Mouse (Mus musculus): ENCODE data around the gene Dtx1. TPM values are rescaled to one million over a fixed set of nuclear protein-coding genes. Genes with fewer than 3 reads are reported as not detected.

Dtx1 gene
- polyA plus RNA-seq, 1 experiment from 2014 or later: 3.8 TPM

- H3K36me3 ChIP-seq: no peaks in the 10 kb centered on the region
- H3K27me3 ChIP-seq: peaks cover 41% of the 10 kb centered on the region
- H3K4me1 ChIP-seq: peaks cover 15% of the 10 kb centered on the region
- peak within 1 kb of the TSS; percentile 24 for H3K4me3 ChIP-seq
- peak; percentile 61 for ATAC-seq (ENCODE audit: borderline replicate concordance, extremely low read depth, low FRiP score, low TSS enrichment)
- H3K27ac ChIP-seq: no peak within 1 kb of the TSS
- under 1% methylated on average over 41 of the region's 53 CpGs for WGBS
- H3K9me3 ChIP-seq: no peaks in the 10 kb centered on the region
- peak within 1 kb of the TSS; percentile 57 for H3K4me2 ChIP-seq
- 0 out of 2 replicates have a peak within 1 kb of the TSS, but pooled peaks have one; percentile 16 for H3K9ac ChIP-seq
Measured at GRCm38 (mm10) chr5:120648569-120649373, 63.0 kb downstream of the Dtx1 start, which contains the start of gene Rasal1. TSS of gene Rasal1 (plus strand) at chr5:120648812.

GRCm38 (mm10) chr5:120647814-120648491, 63.8 kb downstream of the Dtx1 start:
- Histone ChIP-seq H3K27ac (no peak overlapping the region), H3K9ac (no peak overlapping the region), H3K4me2 (peak overlapping the region; percentile 57; the same call in 1 of the 2 replicates), H3K36me3 (no peaks in the 10 kb centered on the region), H3K4me1 (peaks cover 15% of the 10 kb centered on the region), H3K4me3 (0 out of 2 replicates have a peak overlapping the region, but pooled peaks have one; percentile 24), H3K27me3 (peaks cover 41% of the 10 kb centered on the region), H3K9me3 (no peaks in the 10 kb centered on the region)
- ATAC-seq (ENCODE audit: borderline replicate concordance, extremely low read depth, low FRiP score, low TSS enrichment): no peak
- 30% methylated on average over 12 of the region's 12 CpGs for WGBS

GRCm38 (mm10) chr5:120647361-120647760, 64.4 kb downstream of the Dtx1 start:
- ATAC-seq (ENCODE audit: borderline replicate concordance, extremely low read depth, low FRiP score, low TSS enrichment): no peak
- Histone ChIP-seq H3K4me3 (no peak overlapping the region), H3K4me2 (no peak overlapping the region), H3K36me3 (no peaks in the 10 kb centered on the region), H3K9ac (no peak overlapping the region), H3K9me3 (no peaks in the 10 kb centered on the region), H3K27ac (no peak overlapping the region), H3K27me3 (peaks cover 41% of the 10 kb centered on the region), H3K4me1 (peaks cover 15% of the 10 kb centered on the region)
- 65% methylated on average over 4 of the region's 4 CpGs for WGBS

- ATAC-seq (ENCODE audit: borderline replicate concordance, extremely low read depth, low FRiP score, low TSS enrichment): no peak
- Histone ChIP-seq H3K27ac (no peak overlapping the region), H3K27me3 (peaks cover 33% of the 10 kb centered on the region), H3K9ac (no peak overlapping the region), H3K9me3 (no peaks in the 10 kb centered on the region), H3K36me3 (no peaks in the 10 kb centered on the region), H3K4me1 (peaks cover 15% of the 10 kb centered on the region), H3K4me3 (no peak overlapping the region), H3K4me2 (no peak overlapping the region)
- 41% methylated on average over 6 of the region's 6 CpGs for WGBS
Measured at GRCm38 (mm10) chr5:120645851-120646250, 65.9 kb downstream of the Dtx1 start.

- no peak overlapping the region for H3K4me3 ChIP-seq
- H3K27ac ChIP-seq: no peak overlapping the region
- H3K36me3 ChIP-seq: no peaks in the 10 kb centered on the region
- ATAC-seq (ENCODE audit: borderline replicate concordance, extremely low read depth, low FRiP score, low TSS enrichment): no peak
- no peaks in the 10 kb centered on the region for H3K9me3 ChIP-seq
- H3K4me1 ChIP-seq: peaks cover 10% of the 10 kb centered on the region
- no peak overlapping the region for H3K9ac ChIP-seq
- peaks cover 17% of the 10 kb centered on the region for H3K27me3 ChIP-seq
- WGBS: 78% methylated on average over 3 of the region's 3 CpGs
- no peak overlapping the region for H3K4me2 ChIP-seq
Measured at GRCm38 (mm10) chr5:120644227-120644626, 67.5 kb downstream of the Dtx1 start.

- Histone ChIP-seq H3K36me3 (no peaks in the 10 kb centered on the region), H3K4me1 (peaks cover 3% of the 10 kb centered on the region), H3K4me3 (no peak overlapping the region), H3K9me3 (no peaks in the 10 kb centered on the region), H3K27me3 (peaks cover 10% of the 10 kb centered on the region), H3K4me2 (no peak overlapping the region), H3K9ac (no peak overlapping the region), H3K27ac (no peak overlapping the region)
- 66% methylated on average over 14 of the region's 14 CpGs for WGBS
- no peak for ATAC-seq (ENCODE audit: borderline replicate concordance, extremely low read depth, low FRiP score, low TSS enrichment)
Measured at GRCm38 (mm10) chr5:120643365-120644085, 68.2 kb downstream of the Dtx1 start.

- H3K4me1 ChIP-seq: no peaks in the 10 kb centered on the region
- 0 out of 2 replicates have a peak, but pooled peaks cover 5% of the 10 kb centered on the region for H3K27me3 ChIP-seq
- H3K4me3 ChIP-seq: no peak overlapping the region
- no peaks in the 10 kb centered on the region for H3K36me3 ChIP-seq
- H3K9ac ChIP-seq: no peak overlapping the region
- 85% methylated on average over 7 of the region's 7 CpGs for WGBS
- H3K9me3 ChIP-seq: no peaks in the 10 kb centered on the region
- no peak for ATAC-seq (ENCODE audit: borderline replicate concordance, extremely low read depth, low FRiP score, low TSS enrichment)
- no peak overlapping the region for H3K4me2 ChIP-seq
- no peak overlapping the region for H3K27ac ChIP-seq
Measured at GRCm38 (mm10) chr5:120640094-120640493, 71.6 kb downstream of the Dtx1 start.

- Histone ChIP-seq H3K27ac (no peak overlapping the region), H3K4me1 (no peaks in the 10 kb centered on the region), H3K4me3 (no peak overlapping the region), H3K36me3 (no peaks in the 10 kb centered on the region), H3K27me3 (peaks cover 15% of the 10 kb centered on the region), H3K4me2 (no peak overlapping the region), H3K9me3 (no peaks in the 10 kb centered on the region), H3K9ac (no peak overlapping the region)
- no peak for ATAC-seq (ENCODE audit: borderline replicate concordance, extremely low read depth, low FRiP score, low TSS enrichment)
- 86% methylated on average over 5 of the region's 5 CpGs for WGBS
Measured at GRCm38 (mm10) chr5:120635633-120636032, 76.1 kb downstream of the Dtx1 start.

GRCm38 (mm10) chr5:120634860-120635259, 76.9 kb downstream of the Dtx1 start:
- no peaks in the 10 kb centered on the region for H3K9me3 ChIP-seq
- H3K36me3 ChIP-seq: no peaks in the 10 kb centered on the region
- ATAC-seq (ENCODE audit: borderline replicate concordance, extremely low read depth, low FRiP score, low TSS enrichment): no peak
- H3K27me3 ChIP-seq: peaks cover 23% of the 10 kb centered on the region
- WGBS: 38% methylated on average over 5 of the region's 5 CpGs
- H3K27ac ChIP-seq: no peak overlapping the region
- H3K4me3 ChIP-seq: no peak overlapping the region
- no peak overlapping the region for H3K9ac ChIP-seq
- H3K4me1 ChIP-seq: no peaks in the 10 kb centered on the region
- H3K4me2 ChIP-seq: no peak overlapping the region

- no peaks in the 10 kb centered on the region for H3K4me1 ChIP-seq
- peaks cover 25% of the 10 kb centered on the region for H3K27me3 ChIP-seq
- H3K27ac ChIP-seq: no peak within 1 kb of the TSS
- no peak for ATAC-seq (ENCODE audit: borderline replicate concordance, extremely low read depth, low FRiP score, low TSS enrichment)
- no peak within 1 kb of the TSS for H3K9ac ChIP-seq
- 38% methylated on average over 9 of the region's 9 CpGs for WGBS
- H3K4me3 ChIP-seq: no peak within 1 kb of the TSS
- H3K36me3 ChIP-seq: no peaks in the 10 kb centered on the region
- no peak within 1 kb of the TSS for H3K4me2 ChIP-seq
- no peaks in the 10 kb centered on the region for H3K9me3 ChIP-seq
Measured at GRCm38 (mm10) chr5:120634131-120634530, 77.6 kb downstream of the Dtx1 start, which contains the start of gene Cfap73. TSS of gene Cfap73 (minus strand) at chr5:120634235.

GRCm38 (mm10) chr5:120631892-120632291, 79.8 kb downstream of the Dtx1 start:
- Histone ChIP-seq H3K9me3 (no peaks in the 10 kb centered on the region), H3K9ac (no peak overlapping the region), H3K27ac (no peak overlapping the region), H3K27me3 (peaks cover 25% of the 10 kb centered on the region), H3K4me2 (no peak overlapping the region), H3K4me1 (no peaks in the 10 kb centered on the region), H3K4me3 (no peak overlapping the region), H3K36me3 (peaks cover 5% of the 10 kb centered on the region)
- 92% methylated on average over 5 of the region's 5 CpGs for WGBS
- ATAC-seq (ENCODE audit: borderline replicate concordance, extremely low read depth, low FRiP score, low TSS enrichment): no peak
